Comparison of ENCODE assay signal across 9 mouse cellular contexts in the genomic region with DNA sequence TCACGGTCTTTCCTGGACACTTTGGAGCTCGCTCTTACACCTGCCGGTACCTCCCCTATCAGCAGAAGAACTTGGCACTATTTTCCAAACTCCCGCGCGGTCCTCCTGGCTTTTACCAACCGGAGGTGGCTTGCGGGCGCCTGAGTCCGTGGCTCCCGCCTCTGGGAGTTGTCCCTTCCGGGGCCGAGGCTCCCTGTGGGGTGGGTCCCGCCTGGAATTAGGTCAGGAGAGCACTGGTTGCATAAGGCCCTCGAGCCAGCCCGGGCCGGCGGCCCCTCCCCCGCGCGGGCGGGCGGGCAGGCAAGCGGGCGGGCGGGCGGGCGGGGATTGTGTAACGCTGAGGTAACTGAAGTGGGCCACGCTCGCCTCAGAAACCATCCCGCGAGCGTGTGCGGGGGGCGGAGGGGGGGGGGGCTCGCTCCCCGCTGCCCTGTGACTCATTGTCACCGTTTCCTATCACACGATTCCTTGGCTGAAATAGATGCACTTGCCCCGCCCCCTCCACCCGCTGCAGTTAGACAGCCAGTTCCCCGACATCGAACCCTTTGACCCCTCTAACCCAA. TPM values are rescaled to one million over a fixed set of nuclear protein-coding genes. Genes with fewer than 3 reads are reported as not detected.
DNase-seq lines count a peak whose midpoint lies in the region; ATAC-seq and TF ChIP-seq lines count a peak whose summit lies in the region.
"Had no signal": no experiment of that assay in that cellular context is flagged by ENCODE, and none has a peak within 500 bp of the region (broad histone marks: within the 10 kb centered on the region; RNA-seq: fewer than 3 reads in every experiment).

No protein-coding gene starts in this region.

- no peak for TF ChIP-seq POLR2A in small intestine, adult 2 months (IDR thresholded peaks at IDR 0.05; ENCODE audit: low read depth, low read length)

- H3K4me1 ChIP-seq in limb, embryonic 12.5 days (replicated peaks): no peaks in the 10 kb centered on the region
- no peaks in the 10 kb centered on the region; the same call in 1 of the 2 replicates for H3K4me1 ChIP-seq in midbrain, embryonic 11.5 days (ENCODE audit: control insufficient read depth, insufficient read depth, low read length)
- H3K4me1 ChIP-seq in small intestine, adult 2 months (ENCODE audit: control insufficient read depth, insufficient read depth, insufficient read length, low read length): peaks cover 2% of the 10 kb centered on the region; the same call in 1 of the 2 replicates

- peak overlapping the region; percentile 79 for H3K4me2 ChIP-seq in limb, embryonic 12.5 days
- H3K4me2 ChIP-seq in midbrain, embryonic 11.5 days: peak overlapping the region; percentile 67

- H3K27me3 ChIP-seq in limb, embryonic 12.5 days: peaks cover 61% of the 10 kb centered on the region
- H3K27me3 ChIP-seq in midbrain, embryonic 11.5 days (ENCODE audit: control insufficient read depth, insufficient read depth, low read length): peaks cover 16% of the 10 kb centered on the region
- no peaks in the 10 kb centered on the region for H3K27me3 ChIP-seq in small intestine, adult 2 months (ENCODE audit: control insufficient read depth, insufficient read depth, low read length)

- no peak overlapping the region for H3K9ac ChIP-seq in limb, embryonic 12.5 days (replicated peaks)
- 0 out of 2 replicates have a peak overlapping the region, but pooled peaks have one; percentile 14 for H3K9ac ChIP-seq in midbrain, embryonic 11.5 days (ENCODE audit: low read length)

- H3K36me3 ChIP-seq in limb, embryonic 12.5 days: no peaks in the 10 kb centered on the region
- H3K36me3 ChIP-seq in midbrain, embryonic 11.5 days (ENCODE audit: control insufficient read depth, insufficient read depth, low read length): no peaks in the 10 kb centered on the region
- no peaks in the 10 kb centered on the region for H3K36me3 ChIP-seq in small intestine, adult 2 months (ENCODE audit: control insufficient read depth, insufficient read depth, low read length)

- 9% methylated on average over 23 of the region's 44 CpGs for WGBS in limb, embryonic 12.5 days
- 16% methylated on average over 25 of the region's 44 CpGs for WGBS in midbrain, embryonic 11.5 days
- 22% methylated on average over 23 of the region's 44 CpGs for WGBS in small intestine, adult 2 months

- peak overlapping the region; percentile 45 for H3K4me3 ChIP-seq in limb, embryonic 12.5 days (replicated peaks)
- peak overlapping the region; percentile 40 for H3K4me3 ChIP-seq in midbrain, embryonic 11.5 days (ENCODE audit: low read depth, low read length)
- H3K4me3 ChIP-seq in small intestine, adult 2 months (ENCODE audit: low read depth, low read length): peak overlapping the region; percentile 70

- no peak overlapping the region for H3K27ac ChIP-seq in limb, embryonic 12.5 days
- no peak overlapping the region for H3K27ac ChIP-seq in midbrain, embryonic 11.5 days (ENCODE audit: low read depth, low read length)
- no peak overlapping the region for H3K27ac ChIP-seq in small intestine, adult 2 months (ENCODE audit: insufficient read depth, low read depth, low read length)

- no peak for ATAC-seq in limb, embryonic 12.5 days (ENCODE audit: insufficient number of reproducible peaks, insufficient read depth, low FRiP score, low TSS enrichment, low read depth)
- peak; percentile 49; the same call in 1 of the 2 replicates for ATAC-seq in midbrain, embryonic 11.5 days (ENCODE audit: low FRiP score)

- peak; percentile 75 for DNase-seq in ZHBTc4 (ENCODE audit: low read depth, low spot score)
- DNase-seq in cerebellum, adult 9-11 months: peak; percentile 80
- peak; percentile 63 for DNase-seq in gastrocnemius, postnatal 25 days
- peak; percentile 4 for DNase-seq in induced T-regulatory cell, adult 2 months (ENCODE audit: low read depth)
- peak; percentile 89 for DNase-seq in midbrain, embryonic 11.5 days (ENCODE audit: low spot score, missing footprints)
- no peak for DNase-seq in spleen, postnatal 4 days (ENCODE audit: low spot score in 2 of 2)

- TF ChIP-seq CTCF in small intestine, adult 2 months (IDR thresholded peaks at IDR 0.05; ENCODE audit: extremely low read depth, insufficient read length, insufficient replicate concordance, low read depth, low read length): no peak

- H3K9me3 ChIP-seq in limb, embryonic 12.5 days: no peaks in the 10 kb centered on the region
- no peaks in the 10 kb centered on the region for H3K9me3 ChIP-seq in midbrain, embryonic 11.5 days (ENCODE audit: control insufficient read depth, low read length)

RNA-seq across cellular contexts. Expression of a gene that starts 1.8 kb away (rescaled TPM):
- total RNA-seq in gastrocnemius, postnatal 25 days (2021): 1 to 10 TPM; 2.4 TPM
- 0.31 TPM in 1 of 2 replicates, not detected in the other for polyA plus RNA-seq in limb, embryonic 12.5 days (2016; fragmentation: Nextera tagmentation; extraction: Ambion mirVana)
- 1.1 and 1.7 TPM in 2 replicates for polyA plus RNA-seq in midbrain, embryonic 11.5 days (2014; fragmentation: Nextera tagmentation; extraction: Ambion mirVana)
- polyA plus RNA-seq in small intestine, adult 2 months (2012; rRNA removed): 0.42 and 1.6 TPM in 2 replicates
- polyA plus RNA-seq: erythroblast, embryonic 14.5 days had no signal

Comparison
In these comparisons a context has a peak if more than half of its experiments do, and no peak if none do; other contexts are left out.
1. DNase-seq: peak in ZHBTc4 (single experiment), cerebellum, adult 9-11 months (single experiment), gastrocnemius, postnatal 25 days (single experiment), induced T-regulatory cell, adult 2 months (single experiment) and midbrain, embryonic 11.5 days (single experiment); none in spleen, postnatal 4 days (0 of 2).
2. Peak in every context shown above with its lines, with median percentiles within 50 percentile points of each other: H3K4me3 ChIP-seq.